ENCODE assay signal across 29 mouse cellular contexts in genomic region chr5:118569017-118569416, GRCm38 (mm10). TPM values are rescaled to one million over a fixed set of nuclear protein-coding genes. Genes with fewer than 3 reads are reported as not detected.
DNase-seq lines count a peak whose midpoint lies in the region; ATAC-seq and TF ChIP-seq lines count a peak whose summit lies in the region.
"Had no signal": no experiment of that assay in that cellular context is flagged by ENCODE, and none has a peak within 500 bp of the region (broad histone marks: within the 10 kb centered on the region; RNA-seq: fewer than 3 reads in every experiment).

No protein-coding gene starts in this region.

- H3K27me3 ChIP-seq in forebrain, embryonic 13.5 days: no peaks in the 10 kb centered on the region
- H3K27me3 ChIP-seq in forebrain, embryonic 14.5 days (replicated peaks; ENCODE audit: control insufficient read depth, insufficient read depth, low read length): no peaks in the 10 kb centered on the region
- H3K27me3 ChIP-seq in limb, embryonic 12.5 days: no peaks in the 10 kb centered on the region
- no peaks in the 10 kb centered on the region for H3K27me3 ChIP-seq in limb, embryonic 10.5 days (ENCODE audit: low read depth, poor library complexity, severe bottlenecking)
- H3K27me3 ChIP-seq in neural tube, embryonic 13.5 days: no peaks in the 10 kb centered on the region
- no peaks in the 10 kb centered on the region for H3K27me3 ChIP-seq in neural tube, embryonic 15.5 days (replicated peaks)
- H3K27me3 ChIP-seq in limb, embryonic 14.5 days (ENCODE audit: control insufficient read depth, insufficient read depth, low read length): no peaks in the 10 kb centered on the region
- H3K27me3 ChIP-seq: forebrain, embryonic 15.5 days; limb, embryonic 15.5 days; liver, embryonic 13.5 days; megakaryocyte, embryonic 14.5 days had no signal

- TF ChIP-seq POLR2A in limb, embryonic 14.5 days (IDR thresholded peaks at IDR 0.05; ENCODE audit: borderline replicate concordance, extremely low read depth, insufficient read depth, insufficient read length): no peak

- H3K9ac ChIP-seq in forebrain, embryonic 13.5 days: peak overlapping the region; percentile 1; the same call in 1 of the 2 replicates
- H3K9ac ChIP-seq in forebrain, embryonic 14.5 days (ENCODE audit: low read length): no peak overlapping the region
- H3K9ac ChIP-seq in limb, embryonic 12.5 days (replicated peaks): no peak overlapping the region; the same call in 1 of the 2 replicates
- H3K9ac ChIP-seq in neural tube, embryonic 13.5 days: peak overlapping the region; percentile 34; the same call in 1 of the 2 replicates
- H3K9ac ChIP-seq in neural tube, embryonic 15.5 days (replicated peaks): no peak overlapping the region
- H3K9ac ChIP-seq in limb, embryonic 14.5 days (ENCODE audit: low read depth, low read length, severe bottlenecking): 0 out of 2 replicates have a peak overlapping the region, but pooled peaks have one; percentile 25
- H3K9ac ChIP-seq: forebrain, embryonic 15.5 days; hindbrain, embryonic 14.5 days; limb, embryonic 15.5 days had no signal

- H3K4me2 ChIP-seq in forebrain, embryonic 13.5 days: no peak overlapping the region
- no peak overlapping the region for H3K4me2 ChIP-seq in forebrain, embryonic 14.5 days (ENCODE audit: low read length)
- H3K4me2 ChIP-seq in limb, embryonic 12.5 days: no peak overlapping the region
- no peak overlapping the region for H3K4me2 ChIP-seq in neural tube, embryonic 13.5 days
- H3K4me2 ChIP-seq in neural tube, embryonic 15.5 days: no peak overlapping the region
- no peak overlapping the region for H3K4me2 ChIP-seq in limb, embryonic 14.5 days (replicated peaks; ENCODE audit: low read depth, low read length, severe bottlenecking)
- H3K4me2 ChIP-seq: forebrain, embryonic 15.5 days; hindbrain, embryonic 14.5 days; limb, embryonic 15.5 days; liver, embryonic 13.5 days had no signal

- H3K4me3 ChIP-seq in forebrain, embryonic 13.5 days: no peak overlapping the region
- no peak overlapping the region for H3K4me3 ChIP-seq in forebrain, embryonic 14.5 days (ENCODE audit: low read depth, low read length)
- no peak overlapping the region for H3K4me3 ChIP-seq in limb, embryonic 12.5 days (replicated peaks)
- H3K4me3 ChIP-seq in limb, embryonic 10.5 days: no peak overlapping the region
- H3K4me3 ChIP-seq in neural tube, embryonic 13.5 days: no peak overlapping the region
- no peak overlapping the region for H3K4me3 ChIP-seq in neural tube, embryonic 15.5 days (replicated peaks)
- H3K4me3 ChIP-seq in limb, embryonic 14.5 days (replicated peaks; ENCODE audit: low read length): no peak overlapping the region
- H3K4me3 ChIP-seq: erythroblast, embryonic 14.5 days; forebrain, embryonic 15.5 days; heart, adult 2 months; limb, embryonic 15.5 days; liver, embryonic 13.5 days; megakaryocyte, embryonic 14.5 days had no signal

- H3K4me1 ChIP-seq in forebrain, embryonic 13.5 days: peaks cover 88% of the 10 kb centered on the region
- H3K4me1 ChIP-seq in forebrain, embryonic 14.5 days (ENCODE audit: control insufficient read depth, insufficient read depth, low read length): peaks cover 56% of the 10 kb centered on the region
- H3K4me1 ChIP-seq in limb, embryonic 12.5 days (replicated peaks): peaks cover 89% of the 10 kb centered on the region
- peaks cover 95% of the 10 kb centered on the region for H3K4me1 ChIP-seq in limb, embryonic 10.5 days
- peaks cover 89% of the 10 kb centered on the region for H3K4me1 ChIP-seq in neural tube, embryonic 13.5 days (replicated peaks)
- peaks cover 65% of the 10 kb centered on the region for H3K4me1 ChIP-seq in neural tube, embryonic 15.5 days
- H3K4me1 ChIP-seq in limb, embryonic 14.5 days (ENCODE audit: control insufficient read depth, insufficient read depth, low read length): peaks cover 71% of the 10 kb centered on the region

- DNase-seq in forebrain, embryonic 14.5 days (ENCODE audit: low spot score): no peak
- no peak for DNase-seq in limb, embryonic 10.5 days (ENCODE audit: low spot score)
- no peak for DNase-seq in limb, embryonic 14.5 days (ENCODE audit: low spot score)
- no peak for DNase-seq in urinary bladder, postnatal 10 days (ENCODE audit: low spot score)
- DNase-seq: adrenal gland, postnatal 10 days; cerebellum, adult 18-20 months; cerebellum, postnatal 10 days; gastrocnemius, postnatal 25 days; heart, adult 2 months; heart, postnatal 14 days; kidney, adult 11 months; kidney, postnatal 25 days; liver, embryonic 13.5 days; lung, adult 18-20 months; lung, postnatal 4 days; right cerebral cortex, adult 18-20 months; thymus, adult 2 months; thymus, postnatal 36 days had no signal

- whole genome bisulfite sequencing in forebrain, embryonic 13.5 days: 31% methylated on average over 3 of the region's 3 CpGs
- WGBS in forebrain, embryonic 14.5 days: 37% methylated on average over 3 of the region's 3 CpGs
- WGBS in limb, embryonic 12.5 days: 26% methylated on average over 3 of the region's 3 CpGs
- WGBS in limb, embryonic 10.5 days: 31% methylated on average over 3 of the region's 3 CpGs
- 36% methylated on average over 3 of the region's 3 CpGs for WGBS in neural tube, embryonic 13.5 days
- WGBS in neural tube, embryonic 15.5 days: 42% methylated on average over 3 of the region's 3 CpGs
- 42% methylated on average over 3 of the region's 3 CpGs for WGBS in limb, embryonic 14.5 days

- H3K9me3 ChIP-seq in forebrain, embryonic 13.5 days (replicated peaks): no peaks in the 10 kb centered on the region
- H3K9me3 ChIP-seq in forebrain, embryonic 14.5 days (replicated peaks; ENCODE audit: control insufficient read depth, low read length): no peaks in the 10 kb centered on the region
- no peaks in the 10 kb centered on the region for H3K9me3 ChIP-seq in limb, embryonic 12.5 days
- H3K9me3 ChIP-seq in limb, embryonic 10.5 days (replicated peaks): no peaks in the 10 kb centered on the region
- no peaks in the 10 kb centered on the region for H3K9me3 ChIP-seq in neural tube, embryonic 13.5 days
- no peaks in the 10 kb centered on the region for H3K9me3 ChIP-seq in neural tube, embryonic 15.5 days (replicated peaks)
- no peaks in the 10 kb centered on the region for H3K9me3 ChIP-seq in limb, embryonic 14.5 days (ENCODE audit: control insufficient read depth, low read length)
- H3K9me3 ChIP-seq: forebrain, embryonic 15.5 days; limb, embryonic 15.5 days; liver, embryonic 13.5 days; megakaryocyte, embryonic 14.5 days had no signal

- no peaks in the 10 kb centered on the region for H3K36me3 ChIP-seq in forebrain, embryonic 13.5 days (ENCODE audit: poor library complexity, severe bottlenecking)
- H3K36me3 ChIP-seq in forebrain, embryonic 14.5 days (ENCODE audit: control insufficient read depth, insufficient read depth, low read length): no peaks in the 10 kb centered on the region
- no peaks in the 10 kb centered on the region for H3K36me3 ChIP-seq in limb, embryonic 12.5 days
- H3K36me3 ChIP-seq in limb, embryonic 10.5 days: no peaks in the 10 kb centered on the region
- H3K36me3 ChIP-seq in neural tube, embryonic 13.5 days: no peaks in the 10 kb centered on the region
- H3K36me3 ChIP-seq in neural tube, embryonic 15.5 days: no peaks in the 10 kb centered on the region
- no peaks in the 10 kb centered on the region for H3K36me3 ChIP-seq in limb, embryonic 14.5 days (ENCODE audit: control insufficient read depth, insufficient read depth, low read length)
- H3K36me3 ChIP-seq: forebrain, embryonic 15.5 days; limb, embryonic 15.5 days; liver, embryonic 13.5 days had no signal

- no peak for ATAC-seq in forebrain, embryonic 13.5 days
- no peak for ATAC-seq in forebrain, embryonic 14.5 days
- no peak for ATAC-seq in limb, embryonic 12.5 days (ENCODE audit: insufficient number of reproducible peaks, insufficient read depth, low FRiP score, low TSS enrichment, low read depth)
- no peak for ATAC-seq in neural tube, embryonic 13.5 days (ENCODE audit: low read depth)
- no peak for ATAC-seq in neural tube, embryonic 15.5 days (ENCODE audit: low FRiP score)
- no peak for ATAC-seq in limb, embryonic 14.5 days (ENCODE audit: low FRiP score, low read depth)
- ATAC-seq: forebrain, embryonic 15.5 days; inflammation-experienced regulatory T-cells, adult 6 months; lung, postnatal 0 days had no signal

- no peak overlapping the region for H3K27ac ChIP-seq in forebrain, embryonic 13.5 days
- no peak overlapping the region for H3K27ac ChIP-seq in forebrain, embryonic 14.5 days (ENCODE audit: low read depth, low read length)
- H3K27ac ChIP-seq in limb, embryonic 12.5 days: peak overlapping the region; percentile 31; the same call in 1 of the 2 replicates
- no peak overlapping the region for H3K27ac ChIP-seq in limb, embryonic 10.5 days
- no peak overlapping the region for H3K27ac ChIP-seq in neural tube, embryonic 13.5 days (replicated peaks)
- no peak overlapping the region for H3K27ac ChIP-seq in neural tube, embryonic 15.5 days (replicated peaks)
- H3K27ac ChIP-seq in limb, embryonic 14.5 days (replicated peaks; ENCODE audit: low read depth, low read length): no peak overlapping the region
- H3K27ac ChIP-seq: heart, adult 2 months; hindbrain, embryonic 14.5 days; liver, embryonic 13.5 days had no signal

RNA-seq across cellular contexts. Expression of gene Med13l, which starts 8.5 kb away (rescaled TPM):
- 17.8 and 18.6 TPM in 2 replicates for polyA plus RNA-seq in forebrain, embryonic 13.5 days (2015; fragmentation: Nextera tagmentation; extraction: Ambion mirVana)
- 14.6 and 18.9 TPM in 2 replicates for polyA plus RNA-seq in forebrain, embryonic 14.5 days (2014; fragmentation: Nextera tagmentation; extraction: Ambion mirVana)
- polyA plus RNA-seq in limb, embryonic 12.5 days (2016; fragmentation: Nextera tagmentation; extraction: Ambion mirVana): 17.0 and 17.1 TPM in 2 replicates
- polyA plus RNA-seq in limb, embryonic 10.5 days (2016; fragmentation: Nextera tagmentation; extraction: Ambion mirVana): 11.1 and 13.9 TPM in 2 replicates
- polyA plus RNA-seq in neural tube, embryonic 13.5 days (2015; fragmentation: Nextera tagmentation; extraction: Ambion mirVana): 12.9 and 15.2 TPM in 2 replicates
- 11.5 and 12.3 TPM in 2 replicates for polyA plus RNA-seq in neural tube, embryonic 15.5 days (2015; fragmentation: Nextera tagmentation; extraction: Ambion mirVana)
- 17.8 and 23.0 TPM in 2 replicates for polyA plus RNA-seq in limb, embryonic 14.5 days (2012; rRNA removed)
- polyA plus RNA-seq in limb, embryonic 14.5 days (2014; fragmentation: Nextera tagmentation; extraction: Ambion mirVana): 19.8 and 22.8 TPM in 2 replicates

Comparison
In these comparisons a context has a peak if more than half of its experiments do, and no peak if none do; other contexts are left out.
1. H3K9ac ChIP-seq: peak in forebrain, embryonic 13.5 days (single experiment), neural tube, embryonic 13.5 days (single experiment) and limb, embryonic 14.5 days (single experiment); none in forebrain, embryonic 14.5 days (single experiment), limb, embryonic 12.5 days (single experiment) and neural tube, embryonic 15.5 days (single experiment).